Mouse (Mus musculus) bone marrow macrophage, adult 2 months (primary cell): Measurements from ENCODE around the gene March10.

Source experiments
- CTCF ChIP-seq: IDR thresholded peaks from 2 replicates; pipeline ENCODE4 v1.5.1; 2012; ENCODE audit warnings: low read depth, mild to moderate bottlenecking, low read length, moderate library complexity
- POLR2A ChIP-seq: IDR thresholded peaks from 2 replicates; pipeline ENCODE4 v1.6.1; 2012; ENCODE audit warnings: mild to moderate bottlenecking, low read depth, low read length, borderline replicate concordance

DNA sequence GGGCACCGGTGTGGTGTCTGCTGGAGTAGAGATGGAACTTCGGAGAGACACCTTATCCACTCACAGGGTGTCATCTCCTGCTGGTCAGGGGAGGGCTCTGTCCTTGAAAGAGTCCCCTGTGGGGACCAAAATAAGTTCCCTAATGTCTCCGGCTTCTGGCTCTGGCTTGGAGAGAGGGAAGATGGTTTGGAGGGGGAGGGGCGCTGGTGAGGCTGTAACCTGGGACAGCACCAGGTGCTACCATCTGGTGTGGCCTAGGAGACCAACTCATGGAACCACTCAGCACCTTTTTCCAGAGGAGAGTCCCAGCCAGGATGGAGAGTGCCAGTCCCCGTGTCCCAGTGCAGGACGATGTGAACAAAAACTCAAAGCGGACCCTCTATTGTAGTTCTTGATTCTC is 105.9 kb downstream of the March10 start:
- no peak for TF ChIP-seq CTCF
- no peak for TF ChIP-seq POLR2A
